Mouse (Mus musculus) layer of hippocampus, postnatal 14 days (tissue): ENCODE measurements around the gene Cish. TPM values are rescaled to one million over a fixed set of nuclear protein-coding genes. Genes with fewer than 3 reads are reported as not detected.
"Not testable (repeated sequence)": the region's sequence is repeated elsewhere in the genome, so short reads cannot be mapped to it uniquely, and the experiment has no call there.

Experiments used
- DNase-seq, 2 experiments: peaks; one replicate each; pipeline ENCODE4 v3.0.0; 2021 to 2022; ENCODE audit warnings: low spot score in 2 of 2, mixed read lengths in 1 of 2
- total RNA-seq, 2 experiments: library from RNA; stranded (reverse); gene quantifications; 2 replicates each; pipeline ENCODE4 v1.2.3; 2021

The Cish gene
- total RNA-seq, 2 experiments from 2014 or later, result 3.3 to 3.4 TPM

- DNase-seq, result no peak
Measured at GRCm38 (mm10) chr9:107297658-107298057, 1.8 kb downstream of the Cish start.

GRCm38 (mm10) chr9:107298059-107298780, 2.4 kb downstream of the Cish start:
- no peak for DNase-seq

- DNase-seq, result no peak
Measured at GRCm38 (mm10) chr9:107298876-107299275, 3.0 kb downstream of the Cish start.

GRCm38 (mm10) chr9:107299783-107300182, 4.0 kb downstream of the Cish start:
- no peak for DNase-seq

- DNase-seq, result no peak
Measured at GRCm38 (mm10) chr9:107300224-107300973, 4.6 kb downstream of the Cish start.

GRCm38 (mm10) chr9:107301554-107302331, 5.9 kb downstream of the Cish start:
- no peak for DNase-seq

- no peak for DNase-seq
Measured at GRCm38 (mm10) chr9:107302592-107302991, 6.8 kb downstream of the Cish start.

- DNase-seq, result no peak
Measured at GRCm38 (mm10) chr9:107303121-107303820, 7.4 kb downstream of the Cish start.

GRCm38 (mm10) chr9:107303900-107304299, 8.1 kb downstream of the Cish start:
- DNase-seq, result no peak

GRCm38 (mm10) chr9:107304383-107304782, 8.6 kb downstream of the Cish start:
- DNase-seq, result no peak

- no peak for DNase-seq
Measured at GRCm38 (mm10) chr9:107305012-107305411, 9.2 kb downstream of the Cish start.

GRCm38 (mm10) chr9:107305601-107306542, 10.0 kb downstream of the Cish start:
- DNase-seq, result no peak

GRCm38 (mm10) chr9:107306673-107307072, 10.8 kb downstream of the Cish start:
- not testable (repeated sequence) for DNase-seq

GRCm38 (mm10) chr9:107307099-107307872, 11.5 kb downstream of the Cish start:
- DNase-seq, result no peak

GRCm38 (mm10) chr9:107307886-107308285, 12.1 kb downstream of the Cish start:
- DNase-seq, result no peak

GRCm38 (mm10) chr9:107308346-107309000, 12.6 kb downstream of the Cish start:
- no peak for DNase-seq

- no peak for DNase-seq
Measured at GRCm38 (mm10) chr9:107309171-107309570, 13.3 kb downstream of the Cish start.

GRCm38 (mm10) chr9:107309600-107309999, 13.8 kb downstream of the Cish start:
- no peak for DNase-seq
